7 mouse cellular contexts compared by ENCODE assay signal in the genomic region with DNA sequence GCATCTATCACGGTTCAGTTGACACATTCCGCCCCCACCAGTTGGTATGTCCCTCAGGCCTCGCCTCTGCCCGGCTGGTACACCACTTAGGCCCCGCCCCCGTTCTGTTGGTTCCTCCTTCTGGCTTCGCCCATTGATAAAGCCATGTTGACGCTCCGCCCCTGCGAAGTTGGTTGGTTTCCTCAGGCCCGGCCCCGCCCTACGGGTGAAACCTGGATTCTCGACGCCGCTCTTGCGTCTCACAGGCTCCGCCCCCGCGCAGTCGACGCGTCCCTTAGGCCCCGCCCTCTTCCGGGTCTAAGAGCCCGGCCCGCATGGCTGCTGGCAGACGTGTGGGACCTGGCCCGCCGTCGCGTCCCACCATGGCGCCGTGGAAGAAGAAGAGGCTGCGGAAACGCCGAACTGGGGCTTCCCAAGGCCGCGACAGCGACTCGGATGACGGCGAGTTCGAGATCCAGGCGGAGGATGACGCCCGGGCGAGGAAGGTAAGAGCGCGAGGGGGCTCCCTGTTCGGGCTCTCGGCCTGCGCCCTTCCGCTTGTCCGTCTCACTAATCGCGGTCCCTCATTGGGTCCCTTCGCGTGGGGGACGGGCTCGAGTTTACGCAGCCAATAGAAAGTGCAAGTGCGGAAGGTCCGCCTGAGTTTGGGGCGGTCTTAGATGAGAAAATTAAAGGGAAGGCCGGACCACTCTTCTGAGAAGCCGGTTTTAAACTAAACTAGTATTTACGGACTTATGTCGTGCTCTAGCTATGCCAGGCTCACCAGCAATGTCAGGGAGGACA. TPM values are rescaled to one million over a fixed set of nuclear protein-coding genes. Genes with fewer than 3 reads are reported as not detected.
A peak's percentile ranks its signal among the peaks of the same experiment; 100 is the strongest.
DNase-seq lines count a peak whose midpoint lies in the region; ATAC-seq lines count a peak whose summit lies in the region.

No protein-coding gene starts in this region.

- WGBS in intestine, embryonic 16.5 days, result under 1% methylated on average over 69 of the region's 69 CpGs
- under 1% methylated on average over 69 of the region's 69 CpGs for WGBS in midbrain, embryonic 11.5 days

- ATAC-seq in intestine, embryonic 16.5 days, result peak; percentile 93
- ATAC-seq in midbrain, embryonic 11.5 days (ENCODE audit: low FRiP score), result peak; percentile 95

- peak overlapping the region; percentile 86 for H3K4me2 ChIP-seq in intestine, embryonic 16.5 days (ENCODE audit: low read depth, low read length)
- peak overlapping the region; percentile 92 for H3K4me2 ChIP-seq in midbrain, embryonic 11.5 days

- H3K9me3 ChIP-seq in intestine, embryonic 16.5 days (ENCODE audit: control insufficient read depth, low read length), result peaks cover 5% of the 10 kb centered on the region; the same call in 1 of the 2 replicates
- H3K9me3 ChIP-seq in midbrain, embryonic 11.5 days (ENCODE audit: control insufficient read depth, low read length), result peaks cover 3% of the 10 kb centered on the region; the same call in 1 of the 2 replicates

- H3K4me1 ChIP-seq in intestine, embryonic 16.5 days (ENCODE audit: control insufficient read depth, insufficient read depth, low read length), result peaks cover 16% of the 10 kb centered on the region
- peaks cover 15% of the 10 kb centered on the region for H3K4me1 ChIP-seq in midbrain, embryonic 11.5 days (ENCODE audit: control insufficient read depth, insufficient read depth, low read length)

- intact Hi-C loops in left cerebral cortex, postnatal 36 days (cut with DNase I), result no loop called here

- peak overlapping the region; percentile 87 for H3K4me3 ChIP-seq in intestine, embryonic 16.5 days (ENCODE audit: low read length)
- peak overlapping the region; percentile 48 for H3K4me3 ChIP-seq in midbrain, embryonic 11.5 days (ENCODE audit: low read depth, low read length)

- H3K9ac ChIP-seq in intestine, embryonic 16.5 days (ENCODE audit: low read depth, low read length), result peak overlapping the region; percentile 85
- peak overlapping the region; percentile 72 for H3K9ac ChIP-seq in midbrain, embryonic 11.5 days (ENCODE audit: low read length)

- peaks cover 13% of the 10 kb centered on the region for H3K36me3 ChIP-seq in intestine, embryonic 16.5 days (ENCODE audit: control insufficient read depth, insufficient read depth, low read length)
- peaks cover 7% of the 10 kb centered on the region; the same call in 1 of the 2 replicates for H3K36me3 ChIP-seq in midbrain, embryonic 11.5 days (ENCODE audit: control insufficient read depth, insufficient read depth, low read length)

- no peaks in the 10 kb centered on the region for H3K27me3 ChIP-seq in intestine, embryonic 16.5 days (replicated peaks; ENCODE audit: control insufficient read depth, insufficient read depth, low read length)
- no peaks in the 10 kb centered on the region for H3K27me3 ChIP-seq in midbrain, embryonic 11.5 days (ENCODE audit: control insufficient read depth, insufficient read depth, low read length)

- H3K27ac ChIP-seq in intestine, embryonic 16.5 days (ENCODE audit: low read length), result peak overlapping the region; percentile 83
- no peak overlapping the region; the same call in 1 of the 2 replicates for H3K27ac ChIP-seq in midbrain, embryonic 11.5 days (ENCODE audit: low read depth, low read length)

- DNase-seq in adrenal gland, adult 8-10 months, result peak; percentile 100
- DNase-seq in embryo, embryonic 9.5 days (ENCODE audit: extremely low spot score), result peak; percentile 99
- DNase-seq in gastrocnemius, postnatal 4 days (ENCODE audit: low spot score in 2 of 2), result peak; percentile 97 to 100
- peak; percentile 99 to 100 for DNase-seq in left cerebral cortex, postnatal 36 days (ENCODE audit: low spot score in 2 of 2)
- peak; percentile 99 for DNase-seq in midbrain, embryonic 11.5 days (ENCODE audit: low spot score, missing footprints)
- peak; percentile 99 for DNase-seq in skeletal muscle tissue, adult 2 months (ENCODE audit: low read depth, low spot score)

RNA-seq across cellular contexts. Expression of gene Ddx54, which starts 0.5 kb away (rescaled TPM):
- 10 to 100 TPM; 44.1 to 57.3 (median 56.5) TPM for total RNA-seq in adrenal gland, adult 8-10 months (2022)
- total RNA-seq in gastrocnemius, postnatal 4 days (2021), result 10 to 100 TPM; 28.5 to 29.5 TPM
- 50.8 and 51.4 TPM in 2 replicates for polyA plus RNA-seq in intestine, embryonic 16.5 days (2015; fragmentation: Nextera tagmentation; extraction: Ambion mirVana)
- 10 to 100 TPM; 36.9 to 43.1 TPM for total RNA-seq in left cerebral cortex, postnatal 36 days (2021)
- polyA plus RNA-seq in midbrain, embryonic 11.5 days (2014; fragmentation: Nextera tagmentation; extraction: Ambion mirVana), result 26.4 and 32.2 TPM in 2 replicates

RNA-seq across cellular contexts. Expression of gene Rita1, which starts 0.6 kb away (rescaled TPM):
- 10 to 100 TPM; 17.0 to 30.2 (median 22.3) TPM for total RNA-seq in adrenal gland, adult 8-10 months (2022)
- 1 to 10 TPM; 6.1 to 7.2 TPM for total RNA-seq in gastrocnemius, postnatal 4 days (2021)
- polyA plus RNA-seq in intestine, embryonic 16.5 days (2015; fragmentation: Nextera tagmentation; extraction: Ambion mirVana), result 12.7 and 12.8 TPM in 2 replicates
- total RNA-seq in left cerebral cortex, postnatal 36 days (2021), result 10 to 100 TPM; 35.7 to 36.3 TPM
- 7.9 and 8.9 TPM in 2 replicates for polyA plus RNA-seq in midbrain, embryonic 11.5 days (2014; fragmentation: Nextera tagmentation; extraction: Ambion mirVana)

RNA-seq across cellular contexts. Expression of gene Cfap73, which starts 21.0 kb away (rescaled TPM):
- total RNA-seq in adrenal gland, adult 8-10 months (2022), result under 1 TPM in 3 of 4 experiments, not detected in 1; 0.32 to 0.63 (median 0.46) TPM
- not detected for total RNA-seq in gastrocnemius, postnatal 4 days (2021)
- 0.24 TPM in 1 of 2 replicates, not detected in the other for polyA plus RNA-seq in intestine, embryonic 16.5 days (2015; fragmentation: Nextera tagmentation; extraction: Ambion mirVana)
- total RNA-seq in left cerebral cortex, postnatal 36 days (2021), result not detected
- not detected in 2 replicates for polyA plus RNA-seq in midbrain, embryonic 11.5 days (2014; fragmentation: Nextera tagmentation; extraction: Ambion mirVana)

RNA-seq across cellular contexts. Expression of gene Iqcd, which starts 24.2 kb away (rescaled TPM):
- total RNA-seq in adrenal gland, adult 8-10 months (2022), result 1 to 10 TPM in 2 of 4 experiments, under 1 TPM in 2; 0.42 to 1.8 (median 1.1) TPM
- under 1 TPM; 0.16 to 0.37 TPM for total RNA-seq in gastrocnemius, postnatal 4 days (2021)
- 0.17 and 0.27 TPM in 2 replicates for polyA plus RNA-seq in intestine, embryonic 16.5 days (2015; fragmentation: Nextera tagmentation; extraction: Ambion mirVana)
- total RNA-seq in left cerebral cortex, postnatal 36 days (2021), result 1 to 10 TPM in 1 of 2 experiments, under 1 TPM in 1; 0.81 to 1.1 TPM
- 0.25 and 0.51 TPM in 2 replicates for polyA plus RNA-seq in midbrain, embryonic 11.5 days (2014; fragmentation: Nextera tagmentation; extraction: Ambion mirVana)

RNA-seq across cellular contexts. Expression of gene Tpcn1, which starts 24.5 kb away (rescaled TPM):
- total RNA-seq in adrenal gland, adult 8-10 months (2022), result 10 to 100 TPM; 33.9 to 44.5 (median 40.0) TPM
- 10 to 100 TPM; 77.7 to 81.3 TPM for total RNA-seq in gastrocnemius, postnatal 4 days (2021)
- polyA plus RNA-seq in intestine, embryonic 16.5 days (2015; fragmentation: Nextera tagmentation; extraction: Ambion mirVana), result 21.4 and 23.9 TPM in 2 replicates
- total RNA-seq in left cerebral cortex, postnatal 36 days (2021), result 10 to 100 TPM; 32.9 to 36.0 TPM
- 8.6 and 10.8 TPM in 2 replicates for polyA plus RNA-seq in midbrain, embryonic 11.5 days (2014; fragmentation: Nextera tagmentation; extraction: Ambion mirVana)
